Mouse (Mus musculus) limb, embryonic 13.5 days (tissue): ENCODE measurements at regions not wholly inside any gene's neighbourhood (a gene's known extent, or its start where the extent isn't known, plus 50 kb on each side); places are given as distances from the start of the nearest gene placed in this dataset.

Experiments
- ATAC-seq: fragments of 200-750 bp; cut with Nextera tagmentation; 2 replicates; pipeline ENCODE4 v1.8.0; 2017; ENCODE audit warnings: low read depth, moderate number of reproducible peaks, moderate TSS enrichment; ENCODE audit not compliant: low FRiP score
- H3K27ac ChIP-seq: fragments of 300-500 bp; sonication (generic); 2 replicates; pipeline ENCODE4 v1.5.1; 2015; ENCODE audit warnings: inconsistent platforms, mild to moderate bottlenecking, moderate library complexity
- H3K27me3 ChIP-seq: fragments of 300-500 bp; sonication (generic); 2 replicates; pipeline ENCODE4 v1.6.1; 2015; ENCODE audit warnings: mild to moderate bottlenecking, inconsistent platforms
- H3K36me3 ChIP-seq: fragments of 300-500 bp; sonication (generic); 2 replicates; pipeline ENCODE4 v1.6.1; 2015; ENCODE audit warnings: inconsistent platforms, mild to moderate bottlenecking, moderate library complexity
- H3K4me1 ChIP-seq: fragments of 300-500 bp; sonication (generic); 2 replicates; pipeline ENCODE4 v1.6.1; 2015; ENCODE audit warnings: inconsistent platforms
- H3K4me2 ChIP-seq: fragments of 300-500 bp; sonication (generic); replicated peaks from 2 replicates; pipeline ENCODE4 v1.6.1; 2015; ENCODE audit warnings: inconsistent platforms, mild to moderate bottlenecking, moderate library complexity
- H3K4me3 ChIP-seq: fragments of 300-500 bp; sonication (generic); 2 replicates; pipeline ENCODE4 v1.5.1; 2015; ENCODE audit warnings: moderate library complexity, mild to moderate bottlenecking, inconsistent platforms
- H3K9ac ChIP-seq: fragments of 300-500 bp; sonication (generic); 2 replicates; pipeline ENCODE4 v1.6.1; 2015; ENCODE audit warnings: mild to moderate bottlenecking, inconsistent platforms
- H3K9me3 ChIP-seq: fragments of 300-500 bp; sonication (generic); 2 replicates; pipeline ENCODE4 v1.6.1; 2016; ENCODE audit warnings: inconsistent platforms
- WGBS: fragments of 180-500 bp; shearing (Covaris S2); methylation state at CpG from one replicate; pipeline ENCODE4 v1.1.7; 2015; 5-methylcytosine and 5-hydroxymethylcytosine counted together

GRCm38 (mm10) chr1:119302349-119302995, 119.6 kb downstream of the Inhbb start:
- Histone ChIP-seq H3K27ac (no peak overlapping the region), H3K9me3 (no peaks in the 10 kb centered on the region), H3K36me3 (no peaks in the 10 kb centered on the region), H3K9ac (no peak overlapping the region), H3K27me3 (no peaks in the 10 kb centered on the region), H3K4me2 (no peak overlapping the region), H3K4me1 (0 out of 2 replicates have a peak, but pooled peaks cover 4% of the 10 kb centered on the region), H3K4me3 (no peak overlapping the region)
- no peak for ATAC-seq
- 74% methylated on average over 7 of the region's 7 CpGs for WGBS

GRCm38 (mm10) chr1:119301931-119302330, 120.1 kb downstream of the Inhbb start:
- Histone ChIP-seq H3K4me2 (no peak overlapping the region), H3K27me3 (no peaks in the 10 kb centered on the region), H3K4me1 (0 out of 2 replicates have a peak, but pooled peaks cover 4% of the 10 kb centered on the region), H3K36me3 (no peaks in the 10 kb centered on the region), H3K9me3 (no peaks in the 10 kb centered on the region), H3K27ac (no peak overlapping the region), H3K9ac (no peak overlapping the region), H3K4me3 (no peak overlapping the region)
- no peak for ATAC-seq
- WGBS: 91% methylated on average over 7 of the region's 7 CpGs

GRCm38 (mm10) chr1:119301258-119301657, 120.8 kb downstream of the Inhbb start:
- Histone ChIP-seq H3K36me3 (no peaks in the 10 kb centered on the region), H3K9me3 (no peaks in the 10 kb centered on the region), H3K4me2 (no peak overlapping the region), H3K27ac (no peak overlapping the region), H3K27me3 (no peaks in the 10 kb centered on the region), H3K4me3 (no peak overlapping the region), H3K4me1 (0 out of 2 replicates have a peak, but pooled peaks cover 4% of the 10 kb centered on the region), H3K9ac (no peak overlapping the region)
- 86% methylated on average over 11 of the region's 11 CpGs for WGBS
- no peak for ATAC-seq

GRCm38 (mm10) chr1:119299842-119300752, 122.0 kb downstream of the Inhbb start:
- no peaks in the 10 kb centered on the region for H3K9me3 ChIP-seq
- 0 out of 2 replicates have a peak, but pooled peaks cover under 1% of the 10 kb centered on the region for H3K4me1 ChIP-seq
- 83% methylated on average over 12 of the region's 12 CpGs for WGBS
- H3K4me3 ChIP-seq: no peak overlapping the region
- no peak overlapping the region for H3K27ac ChIP-seq
- H3K27me3 ChIP-seq: no peaks in the 10 kb centered on the region
- no peak overlapping the region for H3K9ac ChIP-seq
- H3K36me3 ChIP-seq: no peaks in the 10 kb centered on the region
- ATAC-seq: no peak
- no peak overlapping the region for H3K4me2 ChIP-seq

- no peaks in the 10 kb centered on the region for H3K27me3 ChIP-seq
- no peak overlapping the region for H3K4me2 ChIP-seq
- H3K9me3 ChIP-seq: no peaks in the 10 kb centered on the region
- WGBS: 89% methylated on average over 6 of the region's 6 CpGs
- ATAC-seq: no peak
- H3K4me3 ChIP-seq: no peak overlapping the region
- no peaks in the 10 kb centered on the region for H3K4me1 ChIP-seq
- no peaks in the 10 kb centered on the region for H3K36me3 ChIP-seq
- H3K9ac ChIP-seq: no peak overlapping the region
- no peak overlapping the region for H3K27ac ChIP-seq
These were observed 123.3 kb downstream of the Inhbb start for GRCm38 (mm10) chr1:119298696-119299230.

GRCm38 (mm10) chr1:119295121-119295520, 126.9 kb downstream of the Inhbb start:
- no peak for ATAC-seq
- H3K4me2 ChIP-seq: no peak overlapping the region
- H3K9me3 ChIP-seq: no peaks in the 10 kb centered on the region
- no peak overlapping the region for H3K27ac ChIP-seq
- no peaks in the 10 kb centered on the region for H3K27me3 ChIP-seq
- H3K4me1 ChIP-seq: 0 out of 2 replicates have a peak, but pooled peaks cover 1% of the 10 kb centered on the region
- WGBS: 84% methylated on average over 8 of the region's 8 CpGs
- no peak overlapping the region for H3K4me3 ChIP-seq
- H3K9ac ChIP-seq: no peak overlapping the region
- no peaks in the 10 kb centered on the region for H3K36me3 ChIP-seq

- 0 out of 2 replicates have a peak, but pooled peaks cover 3% of the 10 kb centered on the region for H3K4me1 ChIP-seq
- H3K4me3 ChIP-seq: no peak overlapping the region
- H3K27ac ChIP-seq: no peak overlapping the region
- no peaks in the 10 kb centered on the region for H3K36me3 ChIP-seq
- no peak overlapping the region for H3K9ac ChIP-seq
- H3K9me3 ChIP-seq: no peaks in the 10 kb centered on the region
- H3K27me3 ChIP-seq: no peaks in the 10 kb centered on the region
- 87% methylated on average over 9 of the region's 9 CpGs for WGBS
- ATAC-seq: no peak
- H3K4me2 ChIP-seq: no peak overlapping the region
These were observed 128.2 kb downstream of the Inhbb start for GRCm38 (mm10) chr1:119293839-119294238.

GRCm38 (mm10) chr1:119292216-119292615, 129.8 kb downstream of the Inhbb start:
- Histone ChIP-seq H3K9me3 (no peaks in the 10 kb centered on the region), H3K9ac (no peak overlapping the region), H3K4me2 (no peak overlapping the region), H3K4me1 (0 out of 2 replicates have a peak, but pooled peaks cover 3% of the 10 kb centered on the region), H3K27me3 (no peaks in the 10 kb centered on the region), H3K4me3 (no peak overlapping the region), H3K36me3 (no peaks in the 10 kb centered on the region), H3K27ac (no peak overlapping the region)
- WGBS: 68% methylated on average over 7 of the region's 7 CpGs
- no peak for ATAC-seq

- no peaks in the 10 kb centered on the region for H3K27me3 ChIP-seq
- 60% methylated on average over 8 of the region's 9 CpGs for WGBS
- no peak for ATAC-seq
- H3K9me3 ChIP-seq: no peaks in the 10 kb centered on the region
- no peak overlapping the region for H3K9ac ChIP-seq
- H3K4me1 ChIP-seq: 0 out of 2 replicates have a peak, but pooled peaks cover 3% of the 10 kb centered on the region
- no peak overlapping the region for H3K27ac ChIP-seq
- H3K36me3 ChIP-seq: no peaks in the 10 kb centered on the region
- no peak overlapping the region for H3K4me3 ChIP-seq
- H3K4me2 ChIP-seq: no peak overlapping the region
These were observed 131.7 kb downstream of the Inhbb start for GRCm38 (mm10) chr1:119290165-119290916.

GRCm38 (mm10) chr1:119289516-119290164, 132.4 kb downstream of the Inhbb start:
- WGBS: 82% methylated on average over 11 of the region's 11 CpGs
- H3K9me3 ChIP-seq: no peaks in the 10 kb centered on the region
- H3K9ac ChIP-seq: no peak overlapping the region
- ATAC-seq: no peak
- no peaks in the 10 kb centered on the region for H3K36me3 ChIP-seq
- H3K4me2 ChIP-seq: no peak overlapping the region
- H3K27ac ChIP-seq: no peak overlapping the region
- H3K4me1 ChIP-seq: 0 out of 2 replicates have a peak, but pooled peaks cover 3% of the 10 kb centered on the region
- H3K27me3 ChIP-seq: no peaks in the 10 kb centered on the region
- no peak overlapping the region for H3K4me3 ChIP-seq

- Histone ChIP-seq H3K4me3 (no peak overlapping the region), H3K4me2 (no peak overlapping the region), H3K9ac (no peak overlapping the region), H3K27ac (no peak overlapping the region), H3K27me3 (no peaks in the 10 kb centered on the region), H3K4me1 (no peaks in the 10 kb centered on the region), H3K9me3 (0 out of 2 replicates have a peak, but pooled peaks cover 2% of the 10 kb centered on the region), H3K36me3 (no peaks in the 10 kb centered on the region)
- ATAC-seq: no peak
- WGBS: 75% methylated on average over 1 of the region's 1 CpGs
These were observed 139.6 kb downstream of the Inhbb start for GRCm38 (mm10) chr1:119282416-119282815.
